Mouse (Mus musculus): Measurements from ENCODE around the gene Kif23. TPM values are rescaled to one million over a fixed set of nuclear protein-coding genes. Genes with fewer than 3 reads are reported as not detected.

The Kif23 gene
- total RNA-seq, 4 experiments from 2014 or later = 1.2 to 2.1 (median 2.1) TPM

DNA sequence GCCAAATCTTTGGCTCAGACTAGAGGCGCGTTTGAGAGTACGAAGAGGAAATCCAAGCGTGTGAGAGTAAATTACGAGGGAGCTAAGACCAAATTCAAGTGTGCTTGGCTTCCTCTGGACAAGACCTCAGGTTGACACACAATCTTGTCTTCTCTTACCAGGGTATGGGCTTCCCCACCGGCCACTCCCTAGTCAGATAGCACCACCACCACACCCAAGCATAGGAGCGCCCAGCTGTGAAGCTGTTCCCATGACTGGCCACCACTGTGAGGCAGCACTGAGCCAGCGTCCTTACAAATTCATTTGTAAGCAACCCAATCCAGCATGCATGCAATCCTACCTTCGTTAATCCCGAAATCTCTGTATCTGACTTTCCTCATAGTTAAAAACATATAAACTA lies 39.7 kb downstream of the Kif23 start:
- DNase-seq (ENCODE audit: low spot score in 2 of 2) = no peak

DNA sequence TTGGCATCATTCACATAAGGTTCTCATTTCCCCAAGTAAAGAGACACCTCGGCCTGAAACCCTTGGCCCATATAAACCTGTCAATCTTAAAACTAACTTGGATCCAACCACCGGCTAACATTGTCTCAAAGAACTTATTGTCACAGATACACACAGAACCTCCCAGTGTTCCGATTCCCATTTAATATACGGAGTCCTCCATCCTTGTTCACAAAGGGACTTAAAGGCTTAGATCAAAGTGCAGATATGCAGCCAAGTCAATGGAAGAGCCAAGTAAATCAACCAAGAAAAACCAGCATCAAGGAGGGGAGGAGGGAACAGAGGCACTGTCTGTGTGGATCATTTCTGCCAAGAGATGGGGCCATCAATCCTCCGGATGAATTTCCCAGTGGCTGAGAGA lies 41.0 kb downstream of the Kif23 start:
- DNase-seq (ENCODE audit: low spot score in 2 of 2) = no peak

DNA sequence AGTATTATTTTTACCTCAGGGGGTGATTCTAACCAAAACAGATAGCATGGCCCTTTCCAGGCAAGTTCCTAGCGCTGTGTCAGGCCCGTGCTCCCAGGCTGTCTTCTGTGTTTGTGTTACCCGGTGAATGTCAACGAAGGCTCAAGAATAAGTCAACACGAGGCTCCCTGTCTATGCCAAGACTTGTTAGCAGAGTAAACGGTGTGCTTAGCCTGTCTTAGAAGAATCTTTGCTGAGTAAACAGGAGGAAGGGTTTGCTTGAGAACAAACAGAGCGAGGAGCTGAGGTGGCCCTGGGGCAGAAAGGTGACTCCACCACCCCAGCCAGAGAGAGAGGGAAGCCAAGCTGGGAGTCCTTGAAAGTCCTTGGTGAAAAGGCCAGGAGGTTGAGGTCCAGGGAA lies 42.4 kb downstream of the Kif23 start:
- DNase-seq (ENCODE audit: low spot score in 2 of 2) = no peak

- no peak for DNase-seq (ENCODE audit: low spot score in 2 of 2)
Measured at GRCm38 (mm10) chr9:61902445-61902844, 44.1 kb downstream of the Kif23 start.

DNA sequence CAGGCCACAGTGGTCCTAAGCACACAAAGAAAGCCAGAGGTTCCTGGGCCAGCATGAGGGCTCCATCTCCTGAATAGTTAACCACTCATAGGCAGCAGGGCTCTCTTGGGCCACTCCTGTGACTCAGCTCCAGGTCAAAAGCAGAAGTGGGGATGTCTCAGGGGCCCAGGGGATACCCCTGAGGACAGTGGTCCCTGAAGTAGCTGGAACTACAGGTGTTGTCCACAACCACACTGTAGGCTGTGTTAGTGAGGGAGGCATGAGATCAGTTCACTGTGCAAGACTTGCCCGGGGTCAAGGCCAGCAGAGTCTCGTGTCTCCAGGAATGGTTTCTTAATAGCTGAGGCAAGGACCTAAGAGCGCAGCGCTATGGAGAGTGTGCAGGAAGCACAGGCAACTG lies 45.0 kb downstream of the Kif23 start:
- no peak for DNase-seq (ENCODE audit: low spot score in 2 of 2)

DNA sequence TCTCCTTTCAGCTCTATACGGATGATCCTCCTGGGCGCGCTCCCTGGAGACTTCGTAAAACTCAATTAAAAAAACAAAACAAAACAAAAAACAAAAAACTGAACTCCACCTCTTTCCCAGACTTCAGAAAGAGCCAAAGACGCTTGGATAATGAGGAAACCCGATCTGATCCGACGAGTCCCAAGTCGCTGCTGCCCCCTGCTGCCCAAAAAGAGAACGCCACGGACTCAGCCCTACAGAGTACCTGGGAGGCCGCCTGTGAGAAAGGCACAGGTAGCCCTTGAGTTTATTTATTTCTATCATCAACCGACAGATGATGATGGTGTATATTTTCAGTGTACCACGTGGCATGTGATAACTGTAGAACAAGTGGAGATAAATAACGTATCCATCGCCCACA lies 46.8 kb downstream of the Kif23 start:
- DNase-seq (ENCODE audit: low spot score in 2 of 2) = peak; percentile 38 to 94

DNA sequence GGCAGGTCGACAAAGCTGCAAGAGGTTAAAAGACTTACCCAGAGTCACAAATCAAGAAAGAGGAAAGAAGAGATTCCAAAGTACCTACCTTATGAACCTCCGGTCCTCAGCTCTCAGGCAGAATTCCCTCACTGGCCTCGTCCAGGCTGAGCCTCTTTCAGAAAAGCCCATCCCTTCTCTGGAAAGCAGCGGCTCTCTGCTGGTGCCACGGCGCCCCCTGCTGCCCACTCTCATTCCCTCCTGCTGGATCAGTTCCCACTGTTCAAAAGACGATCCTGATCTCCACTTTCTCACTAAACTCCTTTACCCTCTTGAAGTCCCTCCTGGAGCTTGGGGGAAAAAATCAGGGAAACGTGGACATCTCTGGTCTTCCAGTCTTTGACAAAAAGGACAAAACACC lies 48.2 kb downstream of the Kif23 start:
- DNase-seq (ENCODE audit: low spot score in 2 of 2) = peak; percentile 35 to 87

DNA sequence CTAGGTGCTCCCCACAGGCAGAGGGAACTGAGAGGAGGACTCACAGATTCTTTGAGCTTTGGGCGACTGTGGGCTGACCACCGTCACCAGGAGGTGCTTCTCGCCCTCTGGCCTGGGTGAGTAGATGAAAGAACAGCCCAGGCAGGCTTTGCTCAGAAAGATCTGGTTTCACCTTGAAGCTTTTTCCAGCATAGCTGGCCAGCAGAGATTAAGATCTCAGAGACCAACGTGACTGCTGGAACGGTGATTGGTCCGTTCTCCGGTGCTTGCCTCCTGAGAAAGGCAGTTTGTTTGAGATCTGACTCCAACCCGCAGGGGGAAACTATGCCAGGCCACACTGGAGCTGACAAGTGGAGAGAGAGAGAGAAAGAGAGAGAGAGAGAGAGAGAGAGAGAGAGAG lies 51.6 kb downstream of the Kif23 start:
- DNase-seq (ENCODE audit: low spot score in 2 of 2) = no peak

- no peak for DNase-seq (ENCODE audit: low spot score in 2 of 2)
Measured at GRCm38 (mm10) chr9:61889855-61890254, 56.7 kb downstream of the Kif23 start.

GRCm38 (mm10) chr9:61887661-61888379 lies 58.8 kb downstream of the Kif23 start:
- no peak for DNase-seq (ENCODE audit: low spot score in 2 of 2)

- DNase-seq (ENCODE audit: low spot score in 2 of 2) = no peak
Measured at GRCm38 (mm10) chr9:61885964-61886363, 60.6 kb downstream of the Kif23 start.

GRCm38 (mm10) chr9:61884936-61885335 lies 61.6 kb downstream of the Kif23 start:
- no peak for DNase-seq (ENCODE audit: low spot score in 2 of 2)

DNA sequence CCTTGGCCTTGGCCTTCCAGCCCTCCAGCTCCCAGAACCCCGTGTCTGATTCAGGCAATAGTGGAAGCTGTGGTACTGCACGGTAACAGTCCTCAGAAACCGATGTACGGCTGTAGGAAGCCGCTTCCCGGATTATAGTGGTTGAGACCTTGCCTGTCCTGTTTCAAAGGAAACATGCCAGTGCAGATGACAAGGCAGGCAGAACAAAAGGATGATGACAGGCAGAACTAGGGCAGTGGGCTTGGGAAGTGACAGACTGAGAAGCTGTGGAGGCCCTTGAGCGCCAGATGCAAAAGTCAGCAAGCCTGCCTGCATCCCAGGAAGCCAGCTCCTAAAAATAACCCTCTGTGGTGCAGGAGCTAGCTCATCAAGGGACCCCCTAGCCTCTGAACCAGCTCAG lies 62.2 kb downstream of the Kif23 start:
- DNase-seq (ENCODE audit: low spot score in 2 of 2) = no peak

- no peak for DNase-seq (ENCODE audit: low spot score in 2 of 2)
Measured at GRCm38 (mm10) chr9:61882179-61882578, 64.4 kb downstream of the Kif23 start.

DNA sequence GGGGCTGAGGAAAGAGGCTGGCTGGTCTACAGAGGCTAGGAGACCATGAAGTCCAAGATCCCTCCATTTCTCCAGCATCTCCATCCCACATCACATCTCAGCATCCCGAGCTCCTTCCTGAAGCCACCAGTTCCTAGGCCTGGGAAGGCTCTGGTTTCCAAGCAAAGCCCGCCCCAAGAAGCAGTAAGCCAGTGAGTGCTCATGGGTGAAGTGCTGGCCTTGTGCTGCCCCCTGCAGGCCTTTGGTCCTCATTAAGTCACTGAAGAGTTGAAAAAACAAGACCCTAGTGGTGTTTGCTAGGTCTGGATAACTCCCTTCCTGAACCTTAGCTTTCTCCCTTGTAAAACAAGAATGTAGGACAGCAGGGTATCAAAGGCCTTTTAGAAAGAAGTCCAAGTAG lies 67.7 kb downstream of the Kif23 start:
- DNase-seq (ENCODE audit: low spot score in 2 of 2) = peak in 1 of 2 experiments; percentile 55

GRCm38 (mm10) chr9:61877373-61878112 lies 69.0 kb downstream of the Kif23 start:
- no peak for DNase-seq (ENCODE audit: low spot score in 2 of 2)

GRCm38 (mm10) chr9:61873325-61873724 lies 73.2 kb downstream of the Kif23 start:
- DNase-seq (ENCODE audit: low spot score in 2 of 2) = no peak

GRCm38 (mm10) chr9:61872246-61872941 lies 74.2 kb downstream of the Kif23 start:
- peak in 1 of 2 experiments; percentile 25 for DNase-seq (ENCODE audit: low spot score in 2 of 2)

- no peak for DNase-seq (ENCODE audit: low spot score in 2 of 2)
Measured at GRCm38 (mm10) chr9:61871839-61872238, 74.7 kb downstream of the Kif23 start.

DNA sequence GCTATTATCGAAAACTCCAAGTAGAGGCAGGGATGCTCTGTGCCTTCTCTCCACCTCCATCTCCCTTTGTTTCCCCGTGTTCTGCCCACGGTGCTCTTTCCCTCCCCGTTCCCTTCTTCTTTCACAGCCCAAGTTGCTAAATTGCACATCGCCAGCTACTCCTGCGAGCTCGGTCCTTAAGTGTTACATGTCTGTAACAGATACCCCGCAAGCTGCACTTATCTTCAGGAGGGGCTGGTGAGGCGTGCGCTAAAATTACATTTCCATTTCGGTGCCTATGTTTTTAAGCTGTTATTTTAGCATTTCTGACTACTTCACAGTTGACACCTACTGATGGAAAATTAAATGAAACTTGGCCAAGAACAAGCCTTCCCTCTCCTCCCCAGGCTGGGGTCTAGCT lies 78.9 kb downstream of the Kif23 start:
- peak in 1 of 2 experiments; percentile 60 for DNase-seq (ENCODE audit: low spot score in 2 of 2)
